In genomic region chr11:120799316-120799890, GRCm38 (mm10) we compare ENCODE assay signal across 8 mouse cellular contexts. TPM values are rescaled to one million over a fixed set of nuclear protein-coding genes. Genes with fewer than 3 reads are reported as not detected.
DNase-seq lines count a peak whose midpoint lies in the region; ATAC-seq lines count a peak whose summit lies in the region.

No protein-coding gene starts in this region.

- peaks cover 28% of the 10 kb centered on the region for H3K4me1 ChIP-seq in heart, embryonic 15.5 days (replicated peaks)
- H3K4me1 ChIP-seq in neural tube, embryonic 11.5 days (ENCODE audit: control insufficient read depth, insufficient read depth, low read length), result peaks cover 7% of the 10 kb centered on the region
- peaks cover 21% of the 10 kb centered on the region for H3K4me1 ChIP-seq in limb, embryonic 13.5 days
- H3K4me1 ChIP-seq in neural tube, embryonic 15.5 days, result peaks cover 21% of the 10 kb centered on the region

- WGBS in heart, embryonic 15.5 days, result 61% methylated on average over 6 of the region's 6 CpGs
- WGBS in neural tube, embryonic 11.5 days, result 68% methylated on average over 6 of the region's 6 CpGs
- WGBS in limb, embryonic 13.5 days, result 69% methylated on average over 6 of the region's 6 CpGs
- WGBS in neural tube, embryonic 15.5 days, result 80% methylated on average over 6 of the region's 6 CpGs

- DNase-seq in heart, adult 18-20 months, result no peak
- no peak for DNase-seq in neural tube, embryonic 11.5 days (ENCODE audit: low spot score)
- DNase-seq in neural tube, embryonic 10.5 days (ENCODE audit: extremely low spot score, low spot score), result no peak
- no peak for DNase-seq in spleen, postnatal 14 days (ENCODE audit: low spot score in 2 of 2)
- DNase-seq in right cerebral cortex, postnatal 25 days, result no peak

- H3K4me3 ChIP-seq in heart, embryonic 15.5 days, result no peak overlapping the region
- no peak overlapping the region for H3K4me3 ChIP-seq in neural tube, embryonic 11.5 days (ENCODE audit: low read depth, low read length)
- no peak overlapping the region for H3K4me3 ChIP-seq in limb, embryonic 13.5 days
- no peak overlapping the region for H3K4me3 ChIP-seq in neural tube, embryonic 15.5 days (replicated peaks)

- no peak overlapping the region for H3K9ac ChIP-seq in heart, embryonic 15.5 days
- H3K9ac ChIP-seq in neural tube, embryonic 11.5 days (ENCODE audit: low read length), result no peak overlapping the region
- no peak overlapping the region for H3K9ac ChIP-seq in limb, embryonic 13.5 days
- H3K9ac ChIP-seq in neural tube, embryonic 15.5 days (replicated peaks), result no peak overlapping the region

- ATAC-seq in heart, embryonic 15.5 days (replicated peaks; ENCODE audit: insufficient number of reproducible peaks, insufficient read depth, low FRiP score, low read depth), result no peak
- no peak for ATAC-seq in neural tube, embryonic 11.5 days (ENCODE audit: insufficient read depth, low FRiP score, low TSS enrichment)
- ATAC-seq in limb, embryonic 13.5 days (ENCODE audit: low FRiP score, low read depth), result no peak
- ATAC-seq in neural tube, embryonic 15.5 days (ENCODE audit: low FRiP score), result no peak

- no peaks in the 10 kb centered on the region for H3K9me3 ChIP-seq in heart, embryonic 15.5 days (replicated peaks)
- no peaks in the 10 kb centered on the region for H3K9me3 ChIP-seq in neural tube, embryonic 11.5 days (ENCODE audit: control insufficient read depth, low read length)
- H3K9me3 ChIP-seq in limb, embryonic 13.5 days, result no peaks in the 10 kb centered on the region
- no peaks in the 10 kb centered on the region for H3K9me3 ChIP-seq in neural tube, embryonic 15.5 days (replicated peaks)

- H3K27me3 ChIP-seq in heart, embryonic 15.5 days, result no peaks in the 10 kb centered on the region
- no peaks in the 10 kb centered on the region for H3K27me3 ChIP-seq in neural tube, embryonic 11.5 days (ENCODE audit: control insufficient read depth, insufficient read depth, low read length)
- no peaks in the 10 kb centered on the region for H3K27me3 ChIP-seq in limb, embryonic 13.5 days
- H3K27me3 ChIP-seq in neural tube, embryonic 15.5 days (replicated peaks), result no peaks in the 10 kb centered on the region

- H3K4me2 ChIP-seq in heart, embryonic 15.5 days, result no peak overlapping the region
- peak overlapping the region; percentile 3; the same call in 1 of the 2 replicates for H3K4me2 ChIP-seq in neural tube, embryonic 11.5 days (ENCODE audit: low read depth)
- H3K4me2 ChIP-seq in limb, embryonic 13.5 days (replicated peaks), result peak overlapping the region; percentile 37; the same call in 1 of the 2 replicates
- peak overlapping the region; percentile 33; the same call in 1 of the 2 replicates for H3K4me2 ChIP-seq in neural tube, embryonic 15.5 days

- H3K36me3 ChIP-seq in heart, embryonic 15.5 days, result peaks cover 3% of the 10 kb centered on the region; the same call in 1 of the 2 replicates
- H3K36me3 ChIP-seq in neural tube, embryonic 11.5 days (ENCODE audit: control insufficient read depth, insufficient read depth, low read length), result no peaks in the 10 kb centered on the region
- peaks cover 5% of the 10 kb centered on the region for H3K36me3 ChIP-seq in limb, embryonic 13.5 days
- no peaks in the 10 kb centered on the region for H3K36me3 ChIP-seq in neural tube, embryonic 15.5 days

- H3K27ac ChIP-seq in heart, embryonic 15.5 days, result peak overlapping the region; percentile 58
- no peak overlapping the region for H3K27ac ChIP-seq in neural tube, embryonic 11.5 days (ENCODE audit: low read depth, low read length)
- H3K27ac ChIP-seq in limb, embryonic 13.5 days, result no peak overlapping the region
- 0 out of 2 replicates have a peak overlapping the region, but pooled peaks have one; percentile 41 for H3K27ac ChIP-seq in neural tube, embryonic 15.5 days (replicated peaks)

RNA-seq across cellular contexts. Expression of gene Dus1l, which starts 3.2 kb away (rescaled TPM):
- polyA plus RNA-seq in heart, embryonic 15.5 days (2015; fragmentation: Nextera tagmentation; extraction: Ambion mirVana), result 36.9 and 50.0 TPM in 2 replicates
- 10 to 100 TPM; 22.4 to 30.3 TPM for total RNA-seq in heart, adult 18-20 months (2021)
- 83.4 and 84.7 TPM in 2 replicates for polyA plus RNA-seq in neural tube, embryonic 11.5 days (2014; fragmentation: Nextera tagmentation; extraction: Ambion mirVana)
- 66.6 TPM in 2 replicates for polyA plus RNA-seq in limb, embryonic 13.5 days (2015; fragmentation: Nextera tagmentation; extraction: Ambion mirVana)
- polyA plus RNA-seq in neural tube, embryonic 15.5 days (2015; fragmentation: Nextera tagmentation; extraction: Ambion mirVana), result 45.4 and 52.4 TPM in 2 replicates

RNA-seq across cellular contexts. Expression of gene Gps1, which starts 15.3 kb away (rescaled TPM):
- 113 and 134 TPM in 2 replicates for polyA plus RNA-seq in heart, embryonic 15.5 days (2015; fragmentation: Nextera tagmentation; extraction: Ambion mirVana)
- total RNA-seq in heart, adult 18-20 months (2021), result 10 to 100 TPM; 54.8 to 55.9 TPM
- polyA plus RNA-seq in neural tube, embryonic 11.5 days (2014; fragmentation: Nextera tagmentation; extraction: Ambion mirVana), result 286 and 291 TPM in 2 replicates
- polyA plus RNA-seq in limb, embryonic 13.5 days (2015; fragmentation: Nextera tagmentation; extraction: Ambion mirVana), result 240 and 241 TPM in 2 replicates
- 266 and 277 TPM in 2 replicates for polyA plus RNA-seq in neural tube, embryonic 15.5 days (2015; fragmentation: Nextera tagmentation; extraction: Ambion mirVana)

RNA-seq across cellular contexts. Expression of gene Rfng, which starts 15.4 kb away (rescaled TPM):
- polyA plus RNA-seq in heart, embryonic 15.5 days (2015; fragmentation: Nextera tagmentation; extraction: Ambion mirVana), result 21.1 and 30.8 TPM in 2 replicates
- total RNA-seq in heart, adult 18-20 months (2021), result 10 to 100 TPM; 11.4 to 11.5 TPM
- 36.7 and 40.5 TPM in 2 replicates for polyA plus RNA-seq in neural tube, embryonic 11.5 days (2014; fragmentation: Nextera tagmentation; extraction: Ambion mirVana)
- polyA plus RNA-seq in limb, embryonic 13.5 days (2015; fragmentation: Nextera tagmentation; extraction: Ambion mirVana), result 43.8 and 48.4 TPM in 2 replicates
- 123 and 136 TPM in 2 replicates for polyA plus RNA-seq in neural tube, embryonic 15.5 days (2015; fragmentation: Nextera tagmentation; extraction: Ambion mirVana)

RNA-seq across cellular contexts. Expression of gene Fasn, which starts 24.9 kb away (rescaled TPM):
- polyA plus RNA-seq in heart, embryonic 15.5 days (2015; fragmentation: Nextera tagmentation; extraction: Ambion mirVana), result 17.0 and 31.7 TPM in 2 replicates
- 100 to 1,000 TPM in 1 of 2 experiments, 10 to 100 TPM in 1; 41.4 to 258 TPM for total RNA-seq in heart, adult 18-20 months (2021)
- polyA plus RNA-seq in neural tube, embryonic 11.5 days (2014; fragmentation: Nextera tagmentation; extraction: Ambion mirVana), result 108 and 125 TPM in 2 replicates
- polyA plus RNA-seq in limb, embryonic 13.5 days (2015; fragmentation: Nextera tagmentation; extraction: Ambion mirVana), result 49.8 and 53.9 TPM in 2 replicates
- polyA plus RNA-seq in neural tube, embryonic 15.5 days (2015; fragmentation: Nextera tagmentation; extraction: Ambion mirVana), result 67.9 and 71.0 TPM in 2 replicates

RNA-seq across cellular contexts. Expression of gene Hmga1b, which starts 36.8 kb away (rescaled TPM):
- 2.1 and 2.8 TPM in 2 replicates for polyA plus RNA-seq in heart, embryonic 15.5 days (2015; fragmentation: Nextera tagmentation; extraction: Ambion mirVana)
- total RNA-seq in heart, adult 18-20 months (2021), result 10 to 100 TPM; 23.6 to 49.8 TPM
- polyA plus RNA-seq in neural tube, embryonic 11.5 days (2014; fragmentation: Nextera tagmentation; extraction: Ambion mirVana), result 7.7 and 8.6 TPM in 2 replicates
- 4.5 and 4.9 TPM in 2 replicates for polyA plus RNA-seq in limb, embryonic 13.5 days (2015; fragmentation: Nextera tagmentation; extraction: Ambion mirVana)
- polyA plus RNA-seq in neural tube, embryonic 15.5 days (2015; fragmentation: Nextera tagmentation; extraction: Ambion mirVana), result 2.2 and 3.1 TPM in 2 replicates

Comparison
In these comparisons a context has a peak if more than half of its experiments do, and no peak if none do; other contexts are left out.
1. H3K27ac ChIP-seq: peak in heart, embryonic 15.5 days (single experiment) and neural tube, embryonic 15.5 days (single experiment); none in neural tube, embryonic 11.5 days (single experiment) and limb, embryonic 13.5 days (single experiment).